In the genomic region with DNA sequence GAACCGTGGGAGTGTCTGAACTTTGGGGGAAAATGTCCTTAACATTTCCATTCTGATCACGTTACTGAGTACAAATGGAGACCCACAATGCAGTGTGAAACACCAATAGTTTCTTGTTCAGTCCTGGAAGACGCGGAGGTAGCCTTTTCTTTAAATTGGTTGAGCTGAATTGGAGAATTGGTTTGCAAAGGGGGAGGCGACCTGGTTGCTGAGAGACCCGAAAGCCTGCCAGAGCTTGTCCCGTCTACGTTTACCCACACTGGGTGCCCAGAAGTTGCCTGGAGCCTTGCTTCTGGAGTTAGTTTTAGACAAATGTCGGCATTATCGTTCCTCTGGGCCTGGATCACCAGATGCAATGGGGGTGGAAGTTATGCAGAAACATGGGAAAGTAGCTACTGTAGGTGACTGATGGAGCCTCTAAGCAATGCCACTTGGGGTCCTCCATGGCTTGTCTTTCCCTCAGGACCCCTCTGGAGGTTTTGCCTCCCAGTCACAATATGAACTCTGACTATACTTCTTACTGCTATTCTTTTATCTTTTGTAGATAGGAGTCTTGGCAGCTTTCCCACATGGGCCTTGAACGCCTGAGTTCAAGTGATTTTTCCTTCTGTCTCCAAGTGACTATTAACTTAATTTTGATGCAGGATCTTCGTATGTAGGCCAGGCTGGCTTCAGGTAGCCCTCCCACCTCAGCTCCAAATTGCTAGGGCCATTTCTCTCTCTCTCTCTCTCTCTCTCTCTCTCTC, we compare ENCODE assay signal across 9 mouse cellular contexts. TPM values are rescaled to one million over a fixed set of nuclear protein-coding genes. Genes with fewer than 3 reads are reported as not detected.
DNase-seq lines count a peak whose midpoint lies in the region; ATAC-seq and TF ChIP-seq lines count a peak whose summit lies in the region.
"Had no signal": no experiment of that assay in that cellular context is flagged by ENCODE, and none has a peak within 500 bp of the region (broad histone marks: within the 10 kb centered on the region; RNA-seq: fewer than 3 reads in every experiment).

No protein-coding gene starts in this region.

- no peak overlapping the region for H3K9ac ChIP-seq in heart, embryonic 15.5 days
- peak overlapping the region; percentile 71 for H3K9ac ChIP-seq in liver, embryonic 13.5 days

- peak overlapping the region; percentile 11 for H3K27ac ChIP-seq in heart, embryonic 15.5 days
- no peak overlapping the region; the same call in 1 of the 2 replicates for H3K27ac ChIP-seq in bone marrow macrophage, adult 2 months (ENCODE audit: insufficient read depth, low read depth, low read length)
- no peak overlapping the region; the same call in 1 of the 2 replicates for H3K27ac ChIP-seq in liver, embryonic 13.5 days

- no peaks in the 10 kb centered on the region for H3K27me3 ChIP-seq in heart, embryonic 15.5 days
- no peaks in the 10 kb centered on the region for H3K27me3 ChIP-seq in G1E (ENCODE audit: insufficient read depth, low read length)
- no peaks in the 10 kb centered on the region for H3K27me3 ChIP-seq in liver, embryonic 13.5 days
- H3K27me3 ChIP-seq: Patski had no signal

- no peaks in the 10 kb centered on the region for H3K36me3 ChIP-seq in heart, embryonic 15.5 days
- H3K36me3 ChIP-seq in G1E (replicated peaks): peaks cover 38% of the 10 kb centered on the region
- H3K36me3 ChIP-seq in liver, embryonic 13.5 days: no peaks in the 10 kb centered on the region

- WGBS in heart, embryonic 15.5 days: 63% methylated on average over 12 of the region's 12 CpGs
- WGBS in liver, embryonic 13.5 days (ENCODE audit: insufficient replicate concordance): 59% methylated on average over 12 of the region's 12 CpGs

- TF ChIP-seq CTCF in G1E (IDR thresholded peaks at IDR 0.05; ENCODE audit: low read depth, low read length): no peak
- no peak for TF ChIP-seq CTCF in bone marrow macrophage, adult 2 months (IDR thresholded peaks at IDR 0.05; ENCODE audit: low read depth, low read length)

- no peak for DNase-seq in heart, adult 18-20 months
- DNase-seq in G1E (ENCODE audit: low spot score): no peak
- DNase-seq in liver, embryonic 13.5 days: no peak
- DNase-seq in natural killer cell, adult 2 months (ENCODE audit: low spot score in 2 of 2): no peak
- DNase-seq in c-Kit-positive CD71-positive TER-119-positive erythroid progenitor cells, embryonic 14.5 days (ENCODE audit: low spot score): no peak

- H3K9me3 ChIP-seq in heart, embryonic 15.5 days (replicated peaks): no peaks in the 10 kb centered on the region
- H3K9me3 ChIP-seq in G1E (replicated peaks): no peaks in the 10 kb centered on the region
- H3K9me3 ChIP-seq in liver, embryonic 13.5 days (replicated peaks): no peaks in the 10 kb centered on the region

- peaks cover 46% of the 10 kb centered on the region for H3K4me1 ChIP-seq in heart, embryonic 15.5 days (replicated peaks)
- H3K4me1 ChIP-seq in G1E (ENCODE audit: insufficient read depth, low read depth, low read length): peaks cover 70% of the 10 kb centered on the region
- H3K4me1 ChIP-seq in bone marrow macrophage, adult 2 months (ENCODE audit: control insufficient read depth, insufficient read depth, low read length): peaks cover 40% of the 10 kb centered on the region
- H3K4me1 ChIP-seq in liver, embryonic 13.5 days (replicated peaks): peaks cover 71% of the 10 kb centered on the region

- no peak for ATAC-seq in heart, embryonic 15.5 days (replicated peaks; ENCODE audit: insufficient number of reproducible peaks, insufficient read depth, low FRiP score, low read depth)
- ATAC-seq in G1E (ENCODE audit: extremely low read depth, insufficient number of reproducible peaks, low FRiP score, poor library complexity, severe bottlenecking): no peak
- no peak for ATAC-seq in liver, embryonic 13.5 days (ENCODE audit: low read depth)
- ATAC-seq in CD4-positive, CD25-positive, alpha-beta regulatory T cell, adult 4 months: no peak
- ATAC-seq: Patski had no signal

- H3K4me3 ChIP-seq in heart, embryonic 15.5 days: no peak overlapping the region
- H3K4me3 ChIP-seq in G1E (ENCODE audit: low read depth, low read length): peak overlapping the region; percentile 73; the same call in 1 of the 2 replicates
- H3K4me3 ChIP-seq in bone marrow macrophage, adult 2 months (ENCODE audit: insufficient read depth, low read length): peak overlapping the region; percentile 83
- H3K4me3 ChIP-seq in liver, embryonic 13.5 days (replicated peaks): peak overlapping the region; percentile 62

- no peak for TF ChIP-seq POLR2A in bone marrow macrophage, adult 2 months (IDR thresholded peaks at IDR 0.05; ENCODE audit: borderline replicate concordance, low read depth, low read length)

- H3K4me2 ChIP-seq in heart, embryonic 15.5 days: peak overlapping the region; percentile 96
- H3K4me2 ChIP-seq in liver, embryonic 13.5 days: peak overlapping the region; percentile 93

RNA-seq across cellular contexts. Expression of gene Paqr7, which starts 1.7 kb away (rescaled TPM):
- polyA plus RNA-seq in heart, embryonic 15.5 days (2015; fragmentation: Nextera tagmentation; extraction: Ambion mirVana): 11.7 and 11.9 TPM in 2 replicates
- 10 to 100 TPM; 15.5 to 15.7 TPM for total RNA-seq in heart, adult 18-20 months (2021)
- total RNA-seq in G1E (2014; fragmentation: Nextera tagmentation) (6.0 and 10.3 TPM in 2 replicates), G1E (2017) (7.0 and 9.2 TPM in 2 replicates)
- polyA plus RNA-seq in G1E (2012): 13.1 and 14.8 TPM in 2 replicates
- 37.0 and 41.9 TPM in 2 replicates for polyA plus RNA-seq in bone marrow macrophage, adult 2 months (2012; ENCODE audit: insufficient read depth, insufficient read length, missing spikeins)
- 6.5 and 7.4 TPM in 2 replicates for polyA plus RNA-seq in liver, embryonic 13.5 days (2015; fragmentation: Nextera tagmentation; extraction: Ambion mirVana)
- polyA plus RNA-seq in CD4-positive, CD25-positive, alpha-beta regulatory T cell, adult 4 months (2017; shearing (Covaris generic)): 10 to 100 TPM; 21.3 to 56.0 TPM

RNA-seq across cellular contexts. Expression of gene Aunip, which starts 12.6 kb away (rescaled TPM):
- 7.3 and 7.9 TPM in 2 replicates for polyA plus RNA-seq in heart, embryonic 15.5 days (2015; fragmentation: Nextera tagmentation; extraction: Ambion mirVana)
- total RNA-seq in heart, adult 18-20 months (2021): under 1 TPM in 1 of 2 experiments, not detected in 1; 0.36 TPM
- 8.5 and 12.1 TPM in 2 replicates for total RNA-seq in G1E (2014; fragmentation: Nextera tagmentation)
- total RNA-seq in G1E (2017): 18.7 and 20.2 TPM in 2 replicates
- 7.1 and 8.1 TPM in 2 replicates for polyA plus RNA-seq in G1E (2012)
- 4.0 and 4.4 TPM in 2 replicates for polyA plus RNA-seq in bone marrow macrophage, adult 2 months (2012; ENCODE audit: insufficient read depth, insufficient read length, missing spikeins)
- polyA plus RNA-seq in liver, embryonic 13.5 days (2015; fragmentation: Nextera tagmentation; extraction: Ambion mirVana): 25.4 and 30.6 TPM in 2 replicates
- 1 to 10 TPM in 1 of 2 experiments, under 1 TPM in 1; 0.26 to 1.2 TPM for polyA plus RNA-seq in CD4-positive, CD25-positive, alpha-beta regulatory T cell, adult 4 months (2017; shearing (Covaris generic))

RNA-seq across cellular contexts. Expression of gene Stmn1, which starts 30.0 kb away (rescaled TPM):
- polyA plus RNA-seq in heart, embryonic 15.5 days (2015; fragmentation: Nextera tagmentation; extraction: Ambion mirVana): 947 and 956 TPM in 2 replicates
- 10 to 100 TPM; 21.3 to 24.5 TPM for total RNA-seq in heart, adult 18-20 months (2021)
- total RNA-seq in G1E (2014; fragmentation: Nextera tagmentation): 171 and 196 TPM in 2 replicates
- 804 and 935 TPM in 2 replicates for total RNA-seq in G1E (2017)
- 93.2 and 179 TPM in 2 replicates for polyA plus RNA-seq in G1E (2012)
- polyA plus RNA-seq in bone marrow macrophage, adult 2 months (2012; ENCODE audit: insufficient read depth, insufficient read length, missing spikeins): 314 and 367 TPM in 2 replicates
- polyA plus RNA-seq in liver, embryonic 13.5 days (2015; fragmentation: Nextera tagmentation; extraction: Ambion mirVana): 514 and 581 TPM in 2 replicates
- polyA plus RNA-seq in CD4-positive, CD25-positive, alpha-beta regulatory T cell, adult 4 months (2017; shearing (Covaris generic)): 100 to 1,000 TPM in 1 of 2 experiments, 10 to 100 TPM in 1; 80.7 to 125 TPM

RNA-seq across cellular contexts. Expression of gene Mtfr1l, which starts 37.0 kb away (rescaled TPM):
- polyA plus RNA-seq in heart, embryonic 15.5 days (2015; fragmentation: Nextera tagmentation; extraction: Ambion mirVana): 147 and 152 TPM in 2 replicates
- 100 to 1,000 TPM; 184 to 217 TPM for total RNA-seq in heart, adult 18-20 months (2021)
- 103 and 119 TPM in 2 replicates for total RNA-seq in G1E (2014; fragmentation: Nextera tagmentation)
- 55.6 and 68.0 TPM in 2 replicates for total RNA-seq in G1E (2017)
- polyA plus RNA-seq in G1E (2012): 54.5 and 59.1 TPM in 2 replicates
- 58.9 and 59.7 TPM in 2 replicates for polyA plus RNA-seq in bone marrow macrophage, adult 2 months (2012; ENCODE audit: insufficient read depth, insufficient read length, missing spikeins)
- 53.7 and 59.2 TPM in 2 replicates for polyA plus RNA-seq in liver, embryonic 13.5 days (2015; fragmentation: Nextera tagmentation; extraction: Ambion mirVana)
- polyA plus RNA-seq in CD4-positive, CD25-positive, alpha-beta regulatory T cell, adult 4 months (2017; shearing (Covaris generic)): 100 to 1,000 TPM in 1 of 2 experiments, 10 to 100 TPM in 1; 83.6 to 119 TPM

RNA-seq across cellular contexts. Expression of gene Selenon, which starts 53.8 kb away (rescaled TPM):
- polyA plus RNA-seq in heart, embryonic 15.5 days (2015; fragmentation: Nextera tagmentation; extraction: Ambion mirVana): 30.8 and 42.0 TPM in 2 replicates
- total RNA-seq in heart, adult 18-20 months (2021): 10 to 100 TPM; 16.8 to 17.0 TPM
- total RNA-seq in G1E (2014; fragmentation: Nextera tagmentation): not detected in 2 replicates
- total RNA-seq in G1E (2017): 0.05 and 0.12 TPM in 2 replicates
- polyA plus RNA-seq in G1E (2012): 0.04 TPM in 1 of 2 replicates, not detected in the other
- 28.4 and 33.3 TPM in 2 replicates for polyA plus RNA-seq in bone marrow macrophage, adult 2 months (2012; ENCODE audit: insufficient read depth, insufficient read length, missing spikeins)
- polyA plus RNA-seq in liver, embryonic 13.5 days (2015; fragmentation: Nextera tagmentation; extraction: Ambion mirVana): 1.8 and 2.3 TPM in 2 replicates
- 1 to 10 TPM in 1 of 2 experiments, under 1 TPM in 1; 0.19 to 1.9 TPM for polyA plus RNA-seq in CD4-positive, CD25-positive, alpha-beta regulatory T cell, adult 4 months (2017; shearing (Covaris generic))
